Mouse (Mus musculus) forelimb bud, embryonic 11.5 days (tissue): ENCODE results near the gene Hnrnpk.
A peak's percentile ranks its signal among the peaks of the same experiment; 100 is the strongest.
"Not testable (repeated sequence)": the region's sequence is repeated elsewhere in the genome, so short reads cannot be mapped to it uniquely, and the experiment has no call there.

Experiments used
- DNase-seq: peaks from one replicate; pipeline ENCODE4 v3.0.0-alpha.2; 2012; ENCODE audit warnings: low read depth, low spot score

Hnrnpk gene

GRCm38 (mm10) chr13:58403243-58403642 is at the start of gene Hnrnpk:
Gene Hnrnpk, minus strand, starts transcription at chr13:58403343.
- not testable (repeated sequence) for DNase-seq

GRCm38 (mm10) chr13:58452246-58452645 is 49.1 kb upstream of the Hnrnpk start:
- no peak for DNase-seq

- DNase-seq, result no peak
These were observed 47.5 kb upstream of the Hnrnpk start for GRCm38 (mm10) chr13:58450459-58451182.

- no peak for DNase-seq
These were observed 43.4 kb upstream of the Hnrnpk start for GRCm38 (mm10) chr13:58446541-58446940.

GRCm38 (mm10) chr13:58443787-58444186 is 40.6 kb upstream of the Hnrnpk start:
- DNase-seq, result no peak

- no peak for DNase-seq
These were observed 40.2 kb upstream of the Hnrnpk start for GRCm38 (mm10) chr13:58443326-58443725.

- no peak for DNase-seq
These were observed 36.6 kb upstream of the Hnrnpk start for GRCm38 (mm10) chr13:58439716-58440115.

- DNase-seq, result no peak
These were observed 20.0 kb upstream of the Hnrnpk start for GRCm38 (mm10) chr13:58423061-58423660.

GRCm38 (mm10) chr13:58422242-58422641 is 19.1 kb upstream of the Hnrnpk start:
- no peak for DNase-seq

GRCm38 (mm10) chr13:58421026-58421425 is 17.9 kb upstream of the Hnrnpk start:
- DNase-seq, result no peak

GRCm38 (mm10) chr13:58419266-58419665 is 16.1 kb upstream of the Hnrnpk start:
- DNase-seq, result no peak

GRCm38 (mm10) chr13:58418656-58419055 is 15.5 kb upstream of the Hnrnpk start:
- no peak for DNase-seq

GRCm38 (mm10) chr13:58415838-58416237 is 12.7 kb upstream of the Hnrnpk start:
- no peak for DNase-seq

- DNase-seq, result no peak
These were observed 12.2 kb upstream of the Hnrnpk start for GRCm38 (mm10) chr13:58415374-58415773.

GRCm38 (mm10) chr13:58411073-58411472 is 7.9 kb upstream of the Hnrnpk start:
- DNase-seq, result no peak

- DNase-seq, result no peak
These were observed 416 bp downstream of the Hnrnpk start for GRCm38 (mm10) chr13:58402744-58403110.

- DNase-seq, result peak; percentile 99
These were observed 970 bp downstream of the Hnrnpk start, which contains the start of gene Rmi1 for GRCm38 (mm10) chr13:58402003-58402743. Gene Rmi1, plus strand, starts transcription at chr13:58402248.

GRCm38 (mm10) chr13:58401135-58402002 is 1.8 kb downstream of the Hnrnpk start:
- peak; percentile 73 for DNase-seq

- no peak for DNase-seq
These were observed 2.6 kb downstream of the Hnrnpk start for GRCm38 (mm10) chr13:58400576-58400975.

- DNase-seq, result no peak
These were observed 5.5 kb downstream of the Hnrnpk start for GRCm38 (mm10) chr13:58397651-58398050.

GRCm38 (mm10) chr13:58394392-58394791 is 8.8 kb downstream of the Hnrnpk start:
- DNase-seq, result not testable (repeated sequence)
